ENCODE assay signal across 15 mouse cellular contexts in the genomic region with DNA sequence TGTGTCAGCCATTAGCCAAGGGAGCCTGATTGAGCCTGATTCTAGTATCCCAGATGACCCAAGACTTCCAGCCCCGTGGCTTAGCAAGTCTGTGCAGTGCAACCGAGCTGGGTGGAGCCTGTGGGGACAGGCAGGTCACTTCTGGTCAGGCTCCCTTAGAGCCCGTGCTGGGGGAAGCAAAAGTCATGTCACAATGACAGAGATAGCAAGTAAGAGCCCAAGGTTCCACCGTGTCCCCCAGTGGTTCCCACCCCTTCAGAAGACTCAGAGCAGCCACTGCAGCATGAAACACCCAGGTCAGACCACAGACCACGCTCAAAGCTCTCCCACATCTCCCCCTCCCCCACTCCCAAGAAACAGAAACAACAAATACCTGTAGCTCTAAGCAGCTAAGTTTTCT. TPM values are rescaled to one million over a fixed set of nuclear protein-coding genes. Genes with fewer than 3 reads are reported as not detected.
A peak's percentile ranks its signal among the peaks of the same experiment; 100 is the strongest.
DNase-seq lines count a peak whose midpoint lies in the region; ATAC-seq and TF ChIP-seq lines count a peak whose summit lies in the region.
"Had no signal": no experiment of that assay in that cellular context is flagged by ENCODE, and none has a peak within 500 bp of the region (broad histone marks: within the 10 kb centered on the region; RNA-seq: fewer than 3 reads in every experiment).

No protein-coding gene starts in this region.

- peaks cover 8% of the 10 kb centered on the region; the same call in 1 of the 2 replicates for H3K4me1 ChIP-seq in bone marrow, adult 2 months (ENCODE audit: control insufficient read depth, insufficient read depth, low read length)
- peaks cover 17% of the 10 kb centered on the region for H3K4me1 ChIP-seq in liver, embryonic 16.5 days (ENCODE audit: control insufficient read depth, low read depth, low read length)
- H3K4me1 ChIP-seq in lung, adult 2 months (ENCODE audit: control insufficient read depth, insufficient read depth, low read length), result peaks cover 11% of the 10 kb centered on the region
- peaks cover 7% of the 10 kb centered on the region; the same call in 1 of the 2 replicates for H3K4me1 ChIP-seq in midbrain, embryonic 10.5 days
- H3K4me1 ChIP-seq: embryonic facial prominence, embryonic 13.5 days had no signal

- TF ChIP-seq CTCF in bone marrow, adult 2 months (IDR thresholded peaks at IDR 0.05; ENCODE audit: control insufficient read depth, insufficient read depth, low read length), result no peak
- TF ChIP-seq CTCF in lung, adult 2 months (IDR thresholded peaks at IDR 0.05; ENCODE audit: insufficient read depth, low read length), result no peak

- no peak overlapping the region for H3K4me3 ChIP-seq in bone marrow, adult 2 months (replicated peaks; ENCODE audit: control insufficient read depth, low read depth, low read length)
- H3K4me3 ChIP-seq in liver, embryonic 16.5 days (ENCODE audit: low read depth, low read length), result no peak overlapping the region
- no peak overlapping the region for H3K4me3 ChIP-seq in lung, adult 2 months (replicated peaks; ENCODE audit: extremely low read depth, low read depth, low read length)
- no peak overlapping the region for H3K4me3 ChIP-seq in midbrain, embryonic 10.5 days
- H3K4me3 ChIP-seq: embryonic facial prominence, embryonic 13.5 days; forebrain, embryonic 10.5 days; lung, embryonic 15.5 days; myocyte had no signal

- no peaks in the 10 kb centered on the region for H3K9me3 ChIP-seq in liver, embryonic 16.5 days (replicated peaks; ENCODE audit: control insufficient read depth, low read length)
- H3K9me3 ChIP-seq in midbrain, embryonic 10.5 days (replicated peaks), result peaks cover 4% of the 10 kb centered on the region

- TF ChIP-seq POLR2A in bone marrow, adult 2 months (IDR thresholded peaks at IDR 0.05; ENCODE audit: borderline replicate concordance, control insufficient read depth, low read depth, low read length), result no peak
- TF ChIP-seq POLR2A in lung, adult 2 months (IDR thresholded peaks at IDR 0.05; ENCODE audit: borderline replicate concordance, extremely low read depth, low read depth, low read length), result no peak

- DNase-seq in CD4-positive, CD25-positive, alpha-beta regulatory T cell, adult 2 months (ENCODE audit: low read depth, low spot score), result peak; percentile 69
- peak; percentile 53 to 58 for DNase-seq in thymus, postnatal 10 days (ENCODE audit: low spot score in 2 of 2)
- no peak for DNase-seq in lung, adult 2 months
- DNase-seq in midbrain, embryonic 10.5 days (ENCODE audit: low spot score), result no peak
- no peak for DNase-seq in urinary bladder, postnatal 25 days (ENCODE audit: low spot score)
- DNase-seq: adrenal gland, postnatal 14 days; cerebellum, postnatal 36 days had no signal

- H3K27ac ChIP-seq in bone marrow, adult 2 months (ENCODE audit: control insufficient read depth, insufficient read depth, low read depth, low read length, poor library complexity), result peak overlapping the region; percentile 6; the same call in 1 of the 2 replicates
- H3K27ac ChIP-seq in liver, embryonic 16.5 days (ENCODE audit: low read length), result no peak overlapping the region
- H3K27ac ChIP-seq in midbrain, embryonic 10.5 days (replicated peaks), result no peak overlapping the region
- H3K27ac ChIP-seq: embryonic facial prominence, embryonic 13.5 days had no signal

- no peaks in the 10 kb centered on the region for H3K36me3 ChIP-seq in liver, embryonic 16.5 days (ENCODE audit: control insufficient read depth, insufficient read depth)
- H3K36me3 ChIP-seq in midbrain, embryonic 10.5 days, result no peaks in the 10 kb centered on the region
- H3K36me3 ChIP-seq: embryonic facial prominence, embryonic 13.5 days; forebrain, embryonic 10.5 days; lung, embryonic 15.5 days had no signal

- 2% methylated on average over 5 of the region's 5 CpGs for WGBS in bone marrow, adult 2 months
- WGBS in liver, embryonic 16.5 days (ENCODE audit: insufficient replicate concordance), result 14% methylated on average over 5 of the region's 5 CpGs
- 43% methylated on average over 5 of the region's 5 CpGs for WGBS in lung, adult 2 months
- 72% methylated on average over 5 of the region's 5 CpGs for WGBS in midbrain, embryonic 10.5 days

- no peak overlapping the region for H3K9ac ChIP-seq in liver, embryonic 16.5 days (ENCODE audit: low read depth, low read length)
- H3K9ac ChIP-seq: embryonic facial prominence, embryonic 13.5 days; lung, embryonic 15.5 days had no signal

- H3K4me2 ChIP-seq in liver, embryonic 16.5 days (ENCODE audit: low read depth, low read length), result 0 out of 2 replicates have a peak overlapping the region, but pooled peaks have one; percentile 60
- H3K4me2 ChIP-seq: embryonic facial prominence, embryonic 13.5 days had no signal

- no peak for ATAC-seq in CD4-positive, CD25-positive, alpha-beta regulatory T cell, adult 4 months
- ATAC-seq in liver, embryonic 16.5 days (ENCODE audit: low read depth), result peak; percentile 35; the same call in 1 of the 2 replicates
- ATAC-seq: intestine, postnatal 0 days had no signal

- no peaks in the 10 kb centered on the region for H3K27me3 ChIP-seq in liver, embryonic 16.5 days (ENCODE audit: control insufficient read depth, insufficient read depth, low read depth, low read length)
- H3K27me3 ChIP-seq in midbrain, embryonic 10.5 days (ENCODE audit: low read depth, poor library complexity, severe bottlenecking), result no peaks in the 10 kb centered on the region
- H3K27me3 ChIP-seq: embryonic facial prominence, embryonic 13.5 days; lung, embryonic 15.5 days had no signal

RNA-seq across cellular contexts. Expression of a gene that starts 38.9 kb away (rescaled TPM):
- 10 to 100 TPM; 50.6 to 55.5 TPM for polyA plus RNA-seq in CD4-positive, CD25-positive, alpha-beta regulatory T cell, adult 4 months (2017; shearing (Covaris generic))
- 5.4 and 9.7 TPM in 2 replicates for polyA plus RNA-seq in bone marrow, adult 2 months (2011; ENCODE audit: insufficient read depth, insufficient read length, low replicate concordance, missing spikeins)
- 1.6 TPM in 2 replicates for polyA plus RNA-seq in liver, embryonic 16.5 days (2015; fragmentation: Nextera tagmentation; extraction: Ambion mirVana)
- polyA plus RNA-seq in lung, adult 2 months (2012; rRNA removed), result 23.7 and 24.0 TPM in 2 replicates
- polyA plus RNA-seq in midbrain, embryonic 10.5 days (2016; fragmentation: Nextera tagmentation; extraction: Ambion mirVana), result 6.8 and 7.9 TPM in 2 replicates

RNA-seq across cellular contexts. Expression of a gene that starts 44.9 kb away (rescaled TPM):
- 1 to 10 TPM; 4.7 to 6.7 TPM for polyA plus RNA-seq in CD4-positive, CD25-positive, alpha-beta regulatory T cell, adult 4 months (2017; shearing (Covaris generic))
- 7.3 and 10.6 TPM in 2 replicates for polyA plus RNA-seq in bone marrow, adult 2 months (2011; ENCODE audit: insufficient read depth, insufficient read length, low replicate concordance, missing spikeins)
- polyA plus RNA-seq in liver, embryonic 16.5 days (2015; fragmentation: Nextera tagmentation; extraction: Ambion mirVana), result 9.5 and 9.7 TPM in 2 replicates
- 19.9 and 21.9 TPM in 2 replicates for polyA plus RNA-seq in lung, adult 2 months (2012; rRNA removed)
- polyA plus RNA-seq in midbrain, embryonic 10.5 days (2016; fragmentation: Nextera tagmentation; extraction: Ambion mirVana), result 29.2 and 35.7 TPM in 2 replicates

RNA-seq across cellular contexts. Expression of a gene that starts 45.9 kb away (rescaled TPM):
- polyA plus RNA-seq in CD4-positive, CD25-positive, alpha-beta regulatory T cell, adult 4 months (2017; shearing (Covaris generic)), result 1 to 10 TPM; 5.5 to 7.1 TPM
- polyA plus RNA-seq in bone marrow, adult 2 months (2011; ENCODE audit: insufficient read depth, insufficient read length, low replicate concordance, missing spikeins), result 1.9 and 2.6 TPM in 2 replicates
- 1.9 and 2.0 TPM in 2 replicates for polyA plus RNA-seq in liver, embryonic 16.5 days (2015; fragmentation: Nextera tagmentation; extraction: Ambion mirVana)
- polyA plus RNA-seq in lung, adult 2 months (2012; rRNA removed), result 5.1 and 5.5 TPM in 2 replicates
- 5.9 and 6.4 TPM in 2 replicates for polyA plus RNA-seq in midbrain, embryonic 10.5 days (2016; fragmentation: Nextera tagmentation; extraction: Ambion mirVana)

Comparison
In these comparisons a context has a peak if more than half of its experiments do, and no peak if none do; other contexts are left out.
1. DNase-seq: peak in CD4-positive, CD25-positive, alpha-beta regulatory T cell, adult 2 months (single experiment) and thymus, postnatal 10 days (2 of 2); none in lung, adult 2 months (single experiment), midbrain, embryonic 10.5 days (single experiment) and urinary bladder, postnatal 25 days (single experiment).